Mouse (Mus musculus) left cerebral cortex, adult 2 months (tissue): ENCODE measurements around the gene Ctso. TPM values are rescaled to one million over a fixed set of nuclear protein-coding genes. Genes with fewer than 3 reads are reported as not detected.

ENCODE experiments used
- DNase-seq, 2 experiments: peaks; one replicate each; pipeline ENCODE4 v3.0.0; 2021 to 2022; ENCODE audit warnings: low spot score in 2 of 2, mixed read lengths in 1 of 2; ENCODE audit errors: extremely low spot score in 1 of 2
- H3K27ac ChIP-seq: fragments of 200-600 bp; 2 replicates; pipeline ENCODE4 v1.8.1; 2022
- H3K4me3 ChIP-seq: fragments of 200-600 bp; 2 replicates; pipeline ENCODE4 v1.8.1; 2022
- CTCF ChIP-seq: fragments of 200-600 bp; IDR thresholded peaks from 2 replicates; pipeline ENCODE4 v1.8.1; 2022; ENCODE audit warnings: antibody characterized with exemption, mild to moderate bottlenecking, moderate library complexity
- intact Hi-C: fragments of 180-260 bp; cut with DNase I; formaldehyde crosslinking; loops from one replicate; pipeline ENCODE4 v1.15.1; 2025
- long read RNA-seq, 2 experiments: library from polyadenylated mRNA; stranded (forward); transcript quantifications; one replicate each; pipeline ENCODE4 v2.0.0; 2021; ENCODE audit warnings: borderline mapping rate in 2 of 2
- total RNA-seq, 2 experiments: library from RNA; stranded (reverse); gene quantifications; 2 replicates each; pipeline ENCODE4 v1.2.3; 2021

Ctso gene
- 10 to 100 TPM; 15.9 to 16.5 TPM for total RNA-seq
- long read RNA-seq, experiment 1, transcript Ctso-201 (8 exons, 3,468 nt), result major isoform, 44 of 48 reads
- long read RNA-seq, experiment 1, partial matches to known transcripts, result 0 of 48 reads
- long read RNA-seq, experiment 1, other reads (novel, unspliced or antisense), result 4 of 48 reads
- long read RNA-seq, experiment 2, transcript Ctso-201 (8 exons, 3,468 nt), result major isoform, 45 of 48 reads
- long read RNA-seq, experiment 2, partial matches to known transcripts, result 0 of 48 reads
- long read RNA-seq, experiment 2, other reads (novel, unspliced or antisense), result 3 of 48 reads

- intact Hi-C loops, result loop anchor here (2.0 to 5.0 kb wide), 2 partner anchors 96 to 420 kb away; no protein-coding TSS in a partner anchor
- TF ChIP-seq CTCF, result peak; percentile 90
- peak within 1 kb of the TSS; percentile 80 for H3K4me3 ChIP-seq
- peak; percentile 80 to 83 for DNase-seq
- H3K27ac ChIP-seq, result peak within 1 kb of the TSS; percentile 97
Measured at GRCm38 (mm10) chr3:81932141-81933101, at the start of gene Ctso. Ctso (plus strand) TSS chr3:81932601.

DNA sequence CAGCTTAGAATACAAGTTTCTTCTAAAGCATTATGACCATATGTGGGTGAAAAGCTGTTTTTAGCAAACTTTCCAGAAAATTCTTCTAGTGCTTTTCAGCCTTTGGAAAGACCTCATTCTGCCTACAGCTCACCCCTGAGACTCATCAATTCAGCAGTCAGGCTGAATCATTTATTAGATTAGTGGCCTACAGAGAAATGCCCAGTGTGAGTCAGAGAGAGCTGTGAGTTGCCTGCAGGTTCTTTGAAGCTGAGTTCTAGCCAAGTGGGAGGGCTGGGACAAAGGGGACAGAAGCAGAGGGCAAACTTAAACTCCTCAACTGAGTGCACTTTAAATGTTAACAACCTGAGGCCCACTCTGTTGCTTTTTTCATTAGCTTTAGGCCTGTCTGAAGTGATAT, 48.5 kb upstream of the Ctso start:
- TF ChIP-seq CTCF, result no peak
- no peak for DNase-seq
- no peak overlapping the region for H3K4me3 ChIP-seq
- intact Hi-C loops, result no loop called here
- H3K27ac ChIP-seq, result no peak overlapping the region

DNA sequence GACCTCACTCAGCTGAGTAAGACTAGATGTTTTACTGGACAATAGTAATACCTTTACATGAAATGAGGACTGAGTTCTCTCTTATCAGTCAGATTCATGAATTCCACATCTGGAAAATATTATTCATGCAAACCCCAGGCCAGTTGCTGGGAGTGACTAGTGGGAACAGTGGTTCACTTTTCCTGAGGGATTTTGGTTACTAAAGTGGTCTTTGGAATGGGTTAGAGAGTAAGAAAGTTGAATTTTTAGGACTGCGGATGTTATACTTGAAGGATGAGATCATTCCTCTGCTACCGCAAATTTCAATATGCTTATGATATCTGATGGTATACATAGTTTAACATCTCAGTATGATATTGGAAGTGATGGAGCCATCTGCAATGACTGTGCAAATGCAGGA, 46.8 kb upstream of the Ctso start:
- no peak for DNase-seq
- intact Hi-C loops, result no loop called here
- TF ChIP-seq CTCF, result no peak
- no peak overlapping the region for H3K4me3 ChIP-seq
- H3K27ac ChIP-seq, result no peak overlapping the region

- intact Hi-C loops, result no loop called here
- DNase-seq, result no peak
- Histone ChIP-seq H3K4me3 (no peak overlapping the region), H3K27ac (no peak overlapping the region)
- TF ChIP-seq CTCF, result no peak
Measured at GRCm38 (mm10) chr3:81889137-81889536, 43.3 kb upstream of the Ctso start.

DNA sequence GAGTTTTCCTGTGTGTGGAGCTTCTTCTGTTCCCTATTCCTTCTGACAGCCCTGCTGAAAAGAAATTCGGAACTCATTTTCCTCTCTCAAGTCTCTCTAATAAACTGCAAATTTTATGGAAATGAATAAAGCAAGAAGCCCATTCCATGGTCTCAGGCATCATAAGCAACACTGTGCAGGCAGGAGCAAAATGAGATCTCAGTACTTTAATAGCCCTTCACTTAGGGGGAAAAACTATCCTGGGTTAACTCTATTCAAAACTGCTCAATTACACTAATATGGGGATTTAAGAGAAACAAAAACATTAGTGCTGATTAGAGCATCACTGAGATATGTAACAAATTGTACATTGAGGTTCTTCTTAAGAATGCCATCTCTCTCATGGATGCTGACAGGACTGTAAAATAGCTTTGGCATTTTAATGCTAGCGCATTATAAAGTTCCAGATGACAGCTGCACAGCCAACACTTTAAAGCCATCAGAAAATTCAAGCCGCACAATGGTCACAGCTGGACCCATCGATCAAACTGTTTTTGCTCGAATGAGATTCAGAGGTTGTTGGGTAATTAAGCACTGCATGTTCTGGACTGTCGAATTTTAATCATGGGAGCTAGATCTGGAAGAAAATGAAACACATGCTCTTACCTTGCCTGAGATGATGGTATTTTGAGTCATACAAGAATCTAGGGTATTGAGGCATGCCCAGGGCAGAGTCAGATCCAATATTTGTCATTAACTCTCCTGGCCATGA, 21.9 kb upstream of the Ctso start:
- intact Hi-C loops, result no loop called here
- DNase-seq, result no peak
- H3K27ac ChIP-seq, result no peak overlapping the region

GRCm38 (mm10) chr3:81916030-81916686, 16.2 kb upstream of the Ctso start:
- TF ChIP-seq CTCF, result no peak
- H3K27ac ChIP-seq, result no peak overlapping the region
- no peak overlapping the region for H3K4me3 ChIP-seq
- intact Hi-C loops, result loop anchor here (5.0 kb wide), 1 partner anchor 129 kb away; no protein-coding TSS in a partner anchor
- DNase-seq, result peak in 1 of 2 experiments; percentile 30

More for the DNA sequence above, 21.9 kb upstream of the Ctso start:
- no peak for TF ChIP-seq CTCF
- no peak overlapping the region for H3K4me3 ChIP-seq

DNA sequence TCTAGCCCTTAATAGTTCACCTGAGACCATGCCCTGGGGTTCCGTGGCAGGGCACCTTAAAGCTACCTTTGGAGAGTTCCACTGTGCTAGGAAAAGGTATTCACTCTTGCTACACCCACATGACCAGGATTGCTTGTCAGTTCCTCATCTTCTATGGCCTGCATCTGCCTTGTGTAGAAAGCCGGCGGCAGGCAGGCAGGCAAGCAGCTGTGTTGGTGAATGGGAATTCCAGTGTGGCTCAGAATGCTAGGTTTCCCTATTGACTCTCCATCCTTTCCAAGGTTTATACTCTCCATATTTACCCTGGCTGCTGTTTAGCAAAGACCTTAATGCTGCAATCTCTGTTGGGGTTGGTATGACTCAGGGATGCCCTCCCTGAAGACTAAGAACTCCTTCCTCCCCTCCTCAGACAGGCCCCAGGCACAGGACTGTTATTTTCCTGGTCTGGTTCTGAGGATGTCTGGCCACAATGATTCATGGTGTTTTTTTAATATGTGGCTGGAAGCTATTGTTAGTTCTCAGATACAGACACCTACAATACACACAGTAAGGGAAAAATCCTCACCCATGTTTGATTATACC, 15.0 kb upstream of the Ctso start:
- intact Hi-C loops, result loop anchor here (5.0 kb wide), 1 partner anchor 130 kb away; no protein-coding TSS in a partner anchor
- Histone ChIP-seq H3K4me3 (no peak overlapping the region), H3K27ac (no peak overlapping the region)
- DNase-seq, result no peak
- TF ChIP-seq CTCF, result no peak

DNA sequence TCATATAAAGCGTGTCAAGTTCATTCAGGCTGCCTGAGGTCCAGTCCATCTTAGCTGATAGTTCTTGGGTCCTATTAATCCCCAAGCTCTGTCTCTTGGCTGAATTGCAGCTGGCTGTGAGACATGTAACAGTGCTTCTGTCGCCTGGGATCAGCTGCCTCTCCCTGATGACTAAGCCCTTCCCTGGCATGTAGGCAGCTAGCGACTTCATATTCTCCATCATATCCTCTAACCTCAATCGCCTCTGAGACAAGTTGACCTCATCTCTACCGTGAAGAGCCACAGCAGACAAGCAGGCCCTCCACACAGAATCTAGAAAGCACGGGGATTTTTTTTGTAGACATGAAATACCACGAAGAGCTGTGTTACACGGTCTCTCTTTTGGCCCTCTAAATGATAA, 14.2 kb upstream of the Ctso start:
- no peak for TF ChIP-seq CTCF
- H3K4me3 ChIP-seq, result no peak overlapping the region
- no peak for DNase-seq
- no peak overlapping the region for H3K27ac ChIP-seq
- intact Hi-C loops, result loop anchor here (5.0 kb wide), 1 partner anchor 131 kb away; no protein-coding TSS in a partner anchor

DNA sequence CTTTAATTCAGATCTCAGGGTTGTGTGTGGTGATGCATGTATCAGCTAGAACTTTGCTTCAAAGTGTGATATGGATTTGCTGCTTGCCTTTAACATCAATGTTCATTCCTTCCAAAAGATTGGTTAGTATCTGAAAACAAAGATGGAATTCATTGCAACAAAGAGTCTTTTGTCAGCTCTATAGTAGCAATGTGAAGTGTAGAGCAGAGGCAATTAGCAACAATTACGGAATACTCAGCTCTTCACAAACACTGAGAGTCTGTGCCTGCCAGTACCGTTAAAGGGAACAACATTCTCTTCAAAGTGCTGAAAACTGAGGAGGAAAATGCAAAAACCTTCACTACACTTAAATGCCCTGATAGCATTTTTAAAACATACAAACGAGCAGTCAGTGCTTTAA, 12.7 kb upstream of the Ctso start:
- DNase-seq, result no peak
- no peak for TF ChIP-seq CTCF
- intact Hi-C loops, result loop anchor here (5.0 to 10.0 kb wide), 2 partner anchors 132 to 1225 kb away; no protein-coding TSS in a partner anchor
- no peak overlapping the region for H3K4me3 ChIP-seq
- H3K27ac ChIP-seq, result no peak overlapping the region

DNA sequence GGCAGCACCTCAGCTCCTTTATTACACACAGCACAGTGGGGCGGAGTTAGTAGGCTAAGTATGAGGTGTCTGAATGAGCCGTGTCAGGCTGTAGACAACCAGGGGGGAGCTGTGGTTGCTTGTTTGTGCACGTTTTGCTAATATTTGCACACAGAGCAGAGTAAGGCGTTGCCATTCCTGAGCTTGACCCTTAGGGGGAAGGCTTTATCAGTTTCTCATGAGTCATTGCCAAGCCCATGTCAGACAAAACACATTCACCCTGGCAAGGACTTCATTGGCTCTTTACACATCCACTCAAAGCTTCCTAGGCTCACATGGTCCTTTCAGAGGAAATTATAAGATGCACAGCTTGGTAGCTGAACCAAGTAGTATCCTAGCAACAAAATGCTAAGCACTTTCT, 9.5 kb upstream of the Ctso start:
- H3K27ac ChIP-seq, result no peak overlapping the region; the same call in 1 of the 2 replicates
- DNase-seq, result no peak
- intact Hi-C loops, result loop anchor here (10.0 kb wide), 1 partner anchor 1228 kb away; no protein-coding TSS in a partner anchor
- peak overlapping the region; percentile 11; the same call in 1 of the 2 replicates for H3K4me3 ChIP-seq
- TF ChIP-seq CTCF, result no peak; the same call in 1 of the 2 replicates

DNA sequence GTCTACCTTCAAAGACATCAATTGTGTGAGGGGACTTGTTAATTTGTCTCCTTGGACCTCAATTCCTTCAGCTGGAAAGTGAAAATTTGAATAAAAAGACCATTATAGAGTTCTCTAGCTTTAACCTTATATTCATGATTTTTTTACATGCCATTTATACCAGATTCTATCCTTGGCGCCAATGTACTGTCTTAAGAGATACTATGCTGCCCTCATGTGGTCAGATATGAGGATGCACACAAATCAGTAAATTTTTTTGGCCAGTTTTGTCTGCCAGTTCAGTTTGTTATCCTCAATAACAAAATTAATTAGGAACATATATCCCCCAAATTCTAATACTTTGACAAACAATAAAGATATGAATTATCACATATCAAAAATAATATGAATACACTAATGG, 7.5 kb upstream of the Ctso start:
- peak overlapping the region; percentile 73 for H3K27ac ChIP-seq
- intact Hi-C loops, result loop anchor here (2.0 to 10.0 kb wide), 6 partner anchors 886 to 1843 kb away; partner anchors contain the start of genes Glrb and Gria2
- peak overlapping the region; percentile 29 for H3K4me3 ChIP-seq
- peak; percentile 55 to 57 for DNase-seq
- peak; percentile 85 for TF ChIP-seq CTCF
